Mouse (Mus musculus): ENCODE measurements around the gene Map3k4. TPM values are rescaled to one million over a fixed set of nuclear protein-coding genes. Genes with fewer than 3 reads are reported as not detected.
A peak's percentile ranks its signal among the peaks of the same experiment; 100 is the strongest.

Gene Map3k4
- polyA plus RNA-seq, 1 experiment from 2014 or later = 58.7 TPM

- 14% methylated on average over 4 of the region's 4 CpGs for WGBS
- Histone ChIP-seq H3K4me2 (ENCODE audit: low read length) (no peak overlapping the region), H3K4me3 (replicated peaks; ENCODE audit: low read depth, low read length) (no peak overlapping the region), H3K36me3 (ENCODE audit: insufficient read depth, low read length) (no peaks in the 10 kb centered on the region), H3K4me1 (replicated peaks; ENCODE audit: insufficient read depth, low read length) (peaks cover 12% of the 10 kb centered on the region), H3K9ac (ENCODE audit: low read depth, low read length) (no peak overlapping the region), H3K27ac (peak overlapping the region; percentile 42; the same call in 1 of the 2 replicates), H3K27me3 (ENCODE audit: insufficient read depth, low read length) (no peaks in the 10 kb centered on the region), H3K9me3 (replicated peaks; ENCODE audit: low read length) (no peaks in the 10 kb centered on the region)
- no peak for TF ChIP-seq CTCF (IDR thresholded peaks at IDR 0.05; ENCODE audit: low read depth)
- ATAC-seq (replicated peaks; ENCODE audit: low FRiP score, low read depth) (peak; percentile 31; the same call in 1 of the 2 replicates), DNase-seq (ENCODE audit: low spot score) (peak; percentile 69)
These were observed 112.9 kb downstream of the Map3k4 start for GRCm38 (mm10) chr17:12205694-12206075.

- Histone ChIP-seq H3K4me1 (replicated peaks; ENCODE audit: insufficient read depth, low read length) (peaks cover 12% of the 10 kb centered on the region), H3K9me3 (replicated peaks; ENCODE audit: low read length) (no peaks in the 10 kb centered on the region), H3K4me2 (ENCODE audit: low read length) (no peak overlapping the region), H3K27me3 (ENCODE audit: insufficient read depth, low read length) (no peaks in the 10 kb centered on the region), H3K36me3 (ENCODE audit: insufficient read depth, low read length) (no peaks in the 10 kb centered on the region), H3K9ac (ENCODE audit: low read depth, low read length) (no peak overlapping the region), H3K4me3 (replicated peaks; ENCODE audit: low read depth, low read length) (no peak overlapping the region), H3K27ac (no peak overlapping the region)
- no peak for TF ChIP-seq CTCF (IDR thresholded peaks at IDR 0.05; ENCODE audit: low read depth)
- WGBS = 47% methylated on average over 10 of the region's 10 CpGs
- DNase-seq (ENCODE audit: low spot score) (no peak), ATAC-seq (replicated peaks; ENCODE audit: low FRiP score, low read depth) (no peak)
These were observed 113.4 kb downstream of the Map3k4 start for GRCm38 (mm10) chr17:12205015-12205693.

GRCm38 (mm10) chr17:12204689-12205014 lies 113.9 kb downstream of the Map3k4 start:
- Histone ChIP-seq H3K36me3 (ENCODE audit: insufficient read depth, low read length) (no peaks in the 10 kb centered on the region), H3K27ac (no peak overlapping the region), H3K4me3 (replicated peaks; ENCODE audit: low read depth, low read length) (no peak overlapping the region), H3K4me1 (replicated peaks; ENCODE audit: insufficient read depth, low read length) (peaks cover 12% of the 10 kb centered on the region), H3K27me3 (ENCODE audit: insufficient read depth, low read length) (no peaks in the 10 kb centered on the region), H3K9me3 (replicated peaks; ENCODE audit: low read length) (no peaks in the 10 kb centered on the region), H3K4me2 (ENCODE audit: low read length) (no peak overlapping the region), H3K9ac (ENCODE audit: low read depth, low read length) (no peak overlapping the region)
- DNase-seq (ENCODE audit: low spot score) (no peak), ATAC-seq (replicated peaks; ENCODE audit: low FRiP score, low read depth) (no peak)
- TF ChIP-seq CTCF (IDR thresholded peaks at IDR 0.05; ENCODE audit: low read depth) = no peak
- 87% methylated on average over 3 of the region's 3 CpGs for WGBS

GRCm38 (mm10) chr17:12204246-12204645 lies 114.3 kb downstream of the Map3k4 start:
- H3K36me3 ChIP-seq (ENCODE audit: insufficient read depth, low read length) = no peaks in the 10 kb centered on the region
- no peak overlapping the region for H3K27ac ChIP-seq
- no peak overlapping the region for H3K4me3 ChIP-seq (replicated peaks; ENCODE audit: low read depth, low read length)
- TF ChIP-seq CTCF (IDR thresholded peaks at IDR 0.05; ENCODE audit: low read depth) = no peak
- H3K4me2 ChIP-seq (ENCODE audit: low read length) = no peak overlapping the region
- no peaks in the 10 kb centered on the region for H3K9me3 ChIP-seq (replicated peaks; ENCODE audit: low read length)
- DNase-seq (ENCODE audit: low spot score) (no peak), ATAC-seq (replicated peaks; ENCODE audit: low FRiP score, low read depth) (no peak)
- H3K9ac ChIP-seq (ENCODE audit: low read depth, low read length) = no peak overlapping the region
- 80% methylated on average over 3 of the region's 3 CpGs for WGBS
- no peaks in the 10 kb centered on the region for H3K27me3 ChIP-seq (ENCODE audit: insufficient read depth, low read length)
- peaks cover 12% of the 10 kb centered on the region for H3K4me1 ChIP-seq (replicated peaks; ENCODE audit: insufficient read depth, low read length)

- Histone ChIP-seq H3K4me3 (replicated peaks; ENCODE audit: low read depth, low read length) (no peak overlapping the region), H3K4me1 (replicated peaks; ENCODE audit: insufficient read depth, low read length) (peaks cover 12% of the 10 kb centered on the region), H3K27me3 (ENCODE audit: insufficient read depth, low read length) (no peaks in the 10 kb centered on the region), H3K27ac (no peak overlapping the region), H3K36me3 (ENCODE audit: insufficient read depth, low read length) (no peaks in the 10 kb centered on the region), H3K9me3 (replicated peaks; ENCODE audit: low read length) (no peaks in the 10 kb centered on the region), H3K4me2 (ENCODE audit: low read length) (no peak overlapping the region), H3K9ac (ENCODE audit: low read depth, low read length) (no peak overlapping the region)
- no peak; the same call in 1 of the 2 replicates for TF ChIP-seq CTCF (IDR thresholded peaks at IDR 0.05; ENCODE audit: low read depth)
- WGBS = 66% methylated on average over 15 of the region's 15 CpGs
- DNase-seq (ENCODE audit: low spot score) = peak; percentile 45
- ATAC-seq (replicated peaks; ENCODE audit: low FRiP score, low read depth) = 0 out of 2 replicates have a peak, but pooled peaks have one; percentile 17
These were observed 115.1 kb downstream of the Map3k4 start for GRCm38 (mm10) chr17:12203414-12203897.

GRCm38 (mm10) chr17:12201086-12201485 lies 117.5 kb downstream of the Map3k4 start:
- 91% methylated on average over 1 of the region's 1 CpGs for WGBS

More at GRCm38 (mm10) chr17:12201086-12201485, 117.5 kb downstream of the Map3k4 start:
- Histone ChIP-seq H3K4me3 (replicated peaks; ENCODE audit: low read depth, low read length) (no peak overlapping the region), H3K27ac (no peak overlapping the region), H3K4me1 (replicated peaks; ENCODE audit: insufficient read depth, low read length) (peaks cover 8% of the 10 kb centered on the region), H3K4me2 (ENCODE audit: low read length) (no peak overlapping the region), H3K9ac (ENCODE audit: low read depth, low read length) (no peak overlapping the region), H3K9me3 (replicated peaks; ENCODE audit: low read length) (no peaks in the 10 kb centered on the region), H3K36me3 (ENCODE audit: insufficient read depth, low read length) (no peaks in the 10 kb centered on the region), H3K27me3 (ENCODE audit: insufficient read depth, low read length) (no peaks in the 10 kb centered on the region)
- no peak for DNase-seq (ENCODE audit: low spot score)
- no peak for TF ChIP-seq CTCF (IDR thresholded peaks at IDR 0.05; ENCODE audit: low read depth)
- ATAC-seq (replicated peaks; ENCODE audit: low FRiP score, low read depth) = no peak
